Comparison of ENCODE assay signal across 24 mouse cellular contexts in the genomic region with DNA sequence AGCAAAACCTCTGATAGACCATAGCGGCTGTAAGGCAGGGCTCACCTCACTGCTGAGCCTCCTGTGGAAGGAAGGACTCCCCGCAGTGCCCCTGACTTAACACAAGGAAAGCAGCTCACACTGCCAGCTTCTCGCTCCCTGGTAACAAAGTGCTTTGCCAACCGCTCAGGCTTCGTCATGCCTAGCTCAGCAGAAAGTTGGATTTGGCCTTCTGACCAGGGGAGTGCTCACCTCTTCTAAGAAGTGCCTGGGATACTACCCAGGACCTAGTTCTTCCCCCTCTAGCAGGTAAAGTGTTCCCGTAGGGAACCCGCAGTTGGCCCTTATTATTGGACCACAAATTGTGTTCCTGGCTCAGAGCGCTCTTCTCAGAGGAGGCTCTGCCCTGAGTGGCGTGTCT. TPM values are rescaled to one million over a fixed set of nuclear protein-coding genes. Genes with fewer than 3 reads are reported as not detected.
DNase-seq lines count a peak whose midpoint lies in the region; ATAC-seq and TF ChIP-seq lines count a peak whose summit lies in the region.
"Had no signal": no experiment of that assay in that cellular context is flagged by ENCODE, and none has a peak within 500 bp of the region (broad histone marks: within the 10 kb centered on the region; RNA-seq: fewer than 3 reads in every experiment).

No protein-coding gene starts in this region.

- peaks cover 62% of the 10 kb centered on the region for H3K36me3 ChIP-seq in midbrain, postnatal 0 days (ENCODE audit: insufficient read depth, low read length)
- H3K36me3 ChIP-seq in midbrain, embryonic 15.5 days (replicated peaks): peaks cover 47% of the 10 kb centered on the region

- 93% methylated on average over 9 of the region's 9 CpGs for WGBS in midbrain, postnatal 0 days
- WGBS in midbrain, embryonic 15.5 days: 98% methylated on average over 9 of the region's 9 CpGs

- H3K27me3 ChIP-seq in midbrain, postnatal 0 days (ENCODE audit: insufficient read depth, low read length): no peaks in the 10 kb centered on the region
- H3K27me3 ChIP-seq in midbrain, embryonic 15.5 days (replicated peaks): no peaks in the 10 kb centered on the region
- H3K27me3 ChIP-seq: embryonic facial prominence, embryonic 12.5 days; forebrain, embryonic 12.5 days; heart, embryonic 12.5 days; Patski had no signal

- intact Hi-C loops in gastrocnemius, adult 2 months (cut with DNase I): no loop called here
- intact Hi-C loops in gastrocnemius, postnatal 14 days (cut with DNase I; ENCODE audit: low total_unique reads): no loop called here

- H3K4me3 ChIP-seq in gastrocnemius, adult 2 months: no peak overlapping the region
- H3K4me3 ChIP-seq in midbrain, postnatal 0 days (ENCODE audit: low read depth, low read length): no peak overlapping the region
- no peak overlapping the region for H3K4me3 ChIP-seq in midbrain, embryonic 15.5 days
- H3K4me3 ChIP-seq: embryonic facial prominence, embryonic 12.5 days; forebrain, embryonic 12.5 days; heart, embryonic 12.5 days; hindbrain, embryonic 10.5 days had no signal

- no peak overlapping the region for H3K4me2 ChIP-seq in midbrain, postnatal 0 days (ENCODE audit: low read depth, low read length, poor library complexity, severe bottlenecking)
- no peak overlapping the region for H3K4me2 ChIP-seq in midbrain, embryonic 15.5 days
- H3K4me2 ChIP-seq: embryonic facial prominence, embryonic 12.5 days; forebrain, embryonic 12.5 days; heart, embryonic 12.5 days; hindbrain, embryonic 14.5 days had no signal

- no peaks in the 10 kb centered on the region for H3K9me3 ChIP-seq in midbrain, postnatal 0 days (ENCODE audit: low read length)
- no peaks in the 10 kb centered on the region for H3K9me3 ChIP-seq in midbrain, embryonic 15.5 days
- H3K9me3 ChIP-seq: embryonic facial prominence, embryonic 12.5 days; forebrain, embryonic 12.5 days; heart, embryonic 12.5 days; hindbrain, embryonic 10.5 days had no signal

- peak overlapping the region; percentile 24; the same call in 1 of the 2 replicates for H3K27ac ChIP-seq in gastrocnemius, adult 2 months
- no peak overlapping the region for H3K27ac ChIP-seq in midbrain, postnatal 0 days (ENCODE audit: low read depth, low read length)
- H3K27ac ChIP-seq in midbrain, embryonic 15.5 days: no peak overlapping the region
- H3K27ac ChIP-seq: embryonic facial prominence, embryonic 12.5 days; forebrain, embryonic 12.5 days; hindbrain, embryonic 10.5 days; hindbrain, embryonic 14.5 days had no signal

- H3K4me1 ChIP-seq in midbrain, postnatal 0 days (ENCODE audit: insufficient read depth, low read length): no peaks in the 10 kb centered on the region
- peaks cover 3% of the 10 kb centered on the region; the same call in 1 of the 2 replicates for H3K4me1 ChIP-seq in midbrain, embryonic 15.5 days

- TF ChIP-seq CTCF in gastrocnemius, adult 2 months (IDR thresholded peaks at IDR 0.05): no peak
- TF ChIP-seq CTCF in midbrain, postnatal 0 days (IDR thresholded peaks at IDR 0.05): no peak

- no peak overlapping the region for H3K9ac ChIP-seq in midbrain, postnatal 0 days (replicated peaks; ENCODE audit: low read length, poor library complexity, severe bottlenecking)
- no peak overlapping the region for H3K9ac ChIP-seq in midbrain, embryonic 15.5 days
- H3K9ac ChIP-seq: embryonic facial prominence, embryonic 12.5 days; forebrain, embryonic 12.5 days; heart, embryonic 12.5 days; hindbrain, embryonic 14.5 days had no signal

- DNase-seq in gastrocnemius, adult 2 months: no peak
- DNase-seq in gastrocnemius, postnatal 14 days: no peak
- DNase-seq in kidney, adult 8-10 months: peak; percentile 25 to 38
- no peak for DNase-seq in kidney, postnatal 4 days
- peak; percentile 27 for DNase-seq in midbrain, postnatal 0 days (ENCODE audit: low spot score)
- DNase-seq in cerebellum, adult 11-12 months: no peak
- DNase-seq: adrenal gland, adult 8-10 months; adrenal gland, postnatal 36 days; B cell, adult 2 months; cerebellum, adult 9-10 months; gastrocnemius, postnatal 25 days had no signal

- no peak for ATAC-seq in midbrain, postnatal 0 days (ENCODE audit: low FRiP score)
- no peak for ATAC-seq in midbrain, embryonic 15.5 days (replicated peaks)
- ATAC-seq: forebrain, embryonic 16.5 days; inflammation-experienced regulatory T-cells, adult 6 months; Patski had no signal

RNA-seq across cellular contexts. Expression of a gene that starts 15.5 kb away (rescaled TPM):
- 1 to 10 TPM; 4.2 to 4.5 TPM for total RNA-seq in gastrocnemius, adult 2 months (2021)
- 1 to 10 TPM; 1.9 to 6.7 TPM for total RNA-seq in gastrocnemius, postnatal 14 days (2021)
- total RNA-seq in midbrain, postnatal 0 days (2014; rRNA removed): 2.2 and 3.0 TPM in 2 replicates
- 1.0 and 1.2 TPM in 2 replicates for polyA plus RNA-seq in midbrain, postnatal 0 days (2015; fragmentation: Nextera tagmentation; extraction: Ambion mirVana)
- 0.79 and 0.94 TPM in 2 replicates for polyA plus RNA-seq in midbrain, embryonic 15.5 days (2015; fragmentation: Nextera tagmentation; extraction: Ambion mirVana)
- total RNA-seq: granulocyte monocyte progenitor cell, adult 5-6 weeks had no signal
- polyA plus RNA-seq: inflammation-experienced regulatory T-cells, adult 6 months had no signal

RNA-seq across cellular contexts. Expression of a gene that starts 25.7 kb away (rescaled TPM):
- 1 to 10 TPM; 7.5 to 8.6 TPM for total RNA-seq in gastrocnemius, adult 2 months (2021)
- total RNA-seq in gastrocnemius, postnatal 14 days (2021): 1 to 10 TPM; 5.7 to 6.3 TPM
- total RNA-seq in midbrain, postnatal 0 days (2014; rRNA removed): 18.9 and 20.4 TPM in 2 replicates
- 8.0 and 10.5 TPM in 2 replicates for polyA plus RNA-seq in midbrain, postnatal 0 days (2015; fragmentation: Nextera tagmentation; extraction: Ambion mirVana)
- polyA plus RNA-seq in midbrain, embryonic 15.5 days (2015; fragmentation: Nextera tagmentation; extraction: Ambion mirVana): 22.4 and 25.7 TPM in 2 replicates

RNA-seq across cellular contexts. Expression of a gene that starts 25.9 kb away (rescaled TPM):
- total RNA-seq in gastrocnemius, adult 2 months (2021): 10 to 100 TPM; 12.1 to 13.4 TPM
- 10 to 100 TPM; 13.1 to 15.2 TPM for total RNA-seq in gastrocnemius, postnatal 14 days (2021)
- total RNA-seq in midbrain, postnatal 0 days (2014; rRNA removed): 44.3 and 46.4 TPM in 2 replicates
- 43.3 and 54.3 TPM in 2 replicates for polyA plus RNA-seq in midbrain, postnatal 0 days (2015; fragmentation: Nextera tagmentation; extraction: Ambion mirVana)
- 52.1 and 53.1 TPM in 2 replicates for polyA plus RNA-seq in midbrain, embryonic 15.5 days (2015; fragmentation: Nextera tagmentation; extraction: Ambion mirVana)

RNA-seq across cellular contexts. Expression of a gene that starts 47.2 kb away (rescaled TPM):
- not detected for total RNA-seq in gastrocnemius, adult 2 months (2021)
- not detected for total RNA-seq in gastrocnemius, postnatal 14 days (2021)
- not detected in 2 replicates for total RNA-seq in midbrain, postnatal 0 days (2014; rRNA removed)
- polyA plus RNA-seq in midbrain, postnatal 0 days (2015; fragmentation: Nextera tagmentation; extraction: Ambion mirVana): 0.26 TPM in 1 of 2 replicates, not detected in the other
- polyA plus RNA-seq in midbrain, embryonic 15.5 days (2015; fragmentation: Nextera tagmentation; extraction: Ambion mirVana): 1.0 and 1.1 TPM in 2 replicates
- total RNA-seq: adrenal gland, adult 8-10 months; adrenal gland, postnatal 36 days; gastrocnemius, postnatal 25 days; heart, adult 8-10 months had no signal
- polyA plus RNA-seq: cortical plate, adult 2 months; frontal cortex, adult 2 months; hindbrain, embryonic 14.5 days had no signal

RNA-seq across cellular contexts. Expression of a gene that starts 53.5 kb away (rescaled TPM):
- 1 to 10 TPM; 3.0 to 3.8 TPM for total RNA-seq in gastrocnemius, adult 2 months (2021)
- total RNA-seq in gastrocnemius, postnatal 14 days (2021): 10 to 100 TPM in 1 of 2 experiments, 1 to 10 TPM in 1; 7.2 to 11.3 TPM
- total RNA-seq in midbrain, postnatal 0 days (2014; rRNA removed): 36.3 and 44.0 TPM in 2 replicates
- 47.7 and 49.5 TPM in 2 replicates for polyA plus RNA-seq in midbrain, postnatal 0 days (2015; fragmentation: Nextera tagmentation; extraction: Ambion mirVana)
- 53.2 and 58.5 TPM in 2 replicates for polyA plus RNA-seq in midbrain, embryonic 15.5 days (2015; fragmentation: Nextera tagmentation; extraction: Ambion mirVana)

Comparison
In these comparisons a context has a peak if more than half of its experiments do, and no peak if none do; other contexts are left out.
1. DNase-seq: peak in kidney, adult 8-10 months (2 of 2) and midbrain, postnatal 0 days (single experiment); none in gastrocnemius, adult 2 months (single experiment), gastrocnemius, postnatal 14 days (single experiment), kidney, postnatal 4 days (0 of 2) and cerebellum, adult 11-12 months (single experiment).